Mouse (Mus musculus) kidney, adult 2 months (tissue): ENCODE results near the gene Slc41a2.
A peak's percentile ranks its signal among the peaks of the same experiment; 100 is the strongest.

Source experiments
- CTCF ChIP-seq: fragments of 200-500 bp; conservative IDR thresholded peaks from 2 replicates; pipeline ENCODE4 v1.5.1; 2011; ENCODE audit warnings: low read depth, mild to moderate bottlenecking, control low read depth, low read length, moderate library complexity, mixed read lengths; ENCODE audit not compliant: insufficient read depth, insufficient read length
- POLR2A ChIP-seq: fragments of 200-500 bp; IDR thresholded peaks from one replicate; pipeline ENCODE4 v1.6.1; 2011; ENCODE audit warnings: low read depth, low read length, control low read depth

GRCm38 (mm10) chr10:83294746-83295145 lies 42.9 kb downstream of the Slc41a2 start:
- TF ChIP-seq CTCF = peak; percentile 46
- no peak for TF ChIP-seq POLR2A
